Mouse (Mus musculus) regulatory T cell (primary cell): ENCODE data around the gene Crtac1.

Experiments used
- in situ Hi-C: fragments of 300-600 bp; cut with MboI, MseI; formaldehyde crosslinking; loops from one replicate; pipeline ENCODE4 v1.15.1; 2025; ENCODE audit warnings: high pct_unique_total_duplicates

Crtac1 gene

GRCm38 (mm10) chr19:42429410-42429809 lies 2.2 kb downstream of the Crtac1 start:
- in situ Hi-C loops: no loop called here

GRCm38 (mm10) chr19:42425208-42425607 lies 6.4 kb downstream of the Crtac1 start:
- in situ Hi-C loops: no loop called here

- in situ Hi-C loops: no loop called here
Observed at GRCm38 (mm10) chr19:42415042-42415441, 16.5 kb downstream of the Crtac1 start.

- in situ Hi-C loops: no loop called here
Observed at GRCm38 (mm10) chr19:42409856-42410255, 21.7 kb downstream of the Crtac1 start.

- in situ Hi-C loops: no loop called here
Observed at GRCm38 (mm10) chr19:42409226-42409625, 22.4 kb downstream of the Crtac1 start.

GRCm38 (mm10) chr19:42404364-42404763 lies 27.2 kb downstream of the Crtac1 start:
- in situ Hi-C loops: no loop called here

- in situ Hi-C loops: no loop called here
Observed at GRCm38 (mm10) chr19:42399974-42400373, 31.6 kb downstream of the Crtac1 start.

- in situ Hi-C loops: no loop called here
Observed at GRCm38 (mm10) chr19:42397281-42397680, 34.3 kb downstream of the Crtac1 start.

GRCm38 (mm10) chr19:42394848-42395534 lies 36.6 kb downstream of the Crtac1 start:
- in situ Hi-C loops: no loop called here

GRCm38 (mm10) chr19:42393920-42394319 lies 37.7 kb downstream of the Crtac1 start:
- in situ Hi-C loops: no loop called here

GRCm38 (mm10) chr19:42392094-42392493 lies 39.5 kb downstream of the Crtac1 start:
- in situ Hi-C loops: no loop called here

GRCm38 (mm10) chr19:42389574-42389973 lies 42.0 kb downstream of the Crtac1 start:
- in situ Hi-C loops: no loop called here

- in situ Hi-C loops: no loop called here
Observed at GRCm38 (mm10) chr19:42384981-42385598, 46.5 kb downstream of the Crtac1 start.

- in situ Hi-C loops: no loop called here
Observed at GRCm38 (mm10) chr19:42380981-42381373, 50.6 kb downstream of the Crtac1 start.

GRCm38 (mm10) chr19:42380321-42380980 lies 51.1 kb downstream of the Crtac1 start:
- in situ Hi-C loops: no loop called here

- in situ Hi-C loops: no loop called here
Observed at GRCm38 (mm10) chr19:42379798-42380197, 51.8 kb downstream of the Crtac1 start.

GRCm38 (mm10) chr19:42377206-42377605 lies 54.4 kb downstream of the Crtac1 start:
- in situ Hi-C loops: no loop called here

GRCm38 (mm10) chr19:42363551-42363950 lies 68.0 kb downstream of the Crtac1 start:
- in situ Hi-C loops: no loop called here

GRCm38 (mm10) chr19:42358406-42358805 lies 73.2 kb downstream of the Crtac1 start:
- in situ Hi-C loops: no loop called here

GRCm38 (mm10) chr19:42356854-42357253 lies 74.7 kb downstream of the Crtac1 start:
- in situ Hi-C loops: no loop called here

GRCm38 (mm10) chr19:42355476-42355875 lies 76.1 kb downstream of the Crtac1 start:
- in situ Hi-C loops: no loop called here

- in situ Hi-C loops: no loop called here
Observed at GRCm38 (mm10) chr19:42341183-42341582, 90.4 kb downstream of the Crtac1 start.
